Mouse (Mus musculus) midbrain, postnatal 0 days (tissue): Measurements from ENCODE around the gene Slc4a1ap. TPM values are rescaled to one million over a fixed set of nuclear protein-coding genes. Genes with fewer than 3 reads are reported as not detected.

Experiments
- ATAC-seq: fragments of 200-750 bp; cut with Nextera tagmentation; 2 replicates; pipeline ENCODE4 v1.8.0; 2017; ENCODE audit warnings: moderate number of reproducible peaks, mild to moderate bottlenecking, moderate TSS enrichment, moderate library complexity; ENCODE audit not compliant: low FRiP score
- DNase-seq: peaks from one replicate; pipeline ENCODE4 v3.0.0-alpha.2; 2015; ENCODE audit warnings: low spot score
- H3K27ac ChIP-seq: fragments of 300-500 bp; sonication (generic); 2 replicates; pipeline ENCODE4 v1.5.1; 2014; ENCODE audit warnings: low read depth, mild to moderate bottlenecking, low read length, mixed read lengths
- H3K27me3 ChIP-seq: fragments of 300-500 bp; sonication (generic); 2 replicates; pipeline ENCODE4 v1.6.1; 2014; ENCODE audit warnings: low read length, control low read depth, mixed read lengths; ENCODE audit not compliant: insufficient read depth
- H3K36me3 ChIP-seq: fragments of 300-500 bp; sonication (generic); 2 replicates; pipeline ENCODE4 v1.6.1; 2014; ENCODE audit warnings: low read length, control low read depth, mixed read lengths; ENCODE audit not compliant: insufficient read depth
- H3K4me1 ChIP-seq: fragments of 300-500 bp; sonication (generic); 2 replicates; pipeline ENCODE4 v1.6.1; 2014; ENCODE audit warnings: mild to moderate bottlenecking, control low read depth, antibody characterized with exemption, low read length, mixed read lengths; ENCODE audit not compliant: insufficient read depth
- H3K4me2 ChIP-seq: fragments of 300-500 bp; sonication (generic); 2 replicates; pipeline ENCODE4 v1.6.1; 2014; ENCODE audit warnings: low read depth, mild to moderate bottlenecking, low read length, mixed read lengths; ENCODE audit not compliant: poor library complexity, severe bottlenecking
- H3K4me3 ChIP-seq: fragments of 300-500 bp; sonication (generic); 2 replicates; pipeline ENCODE4 v1.5.1; 2014; ENCODE audit warnings: low read depth, mild to moderate bottlenecking, low read length, moderate library complexity
- H3K9ac ChIP-seq: fragments of 300-500 bp; sonication (generic); replicated peaks from 2 replicates; pipeline ENCODE4 v1.6.1; 2014; ENCODE audit warnings: mild to moderate bottlenecking, low read length, moderate library complexity, mixed read lengths; ENCODE audit not compliant: poor library complexity, severe bottlenecking
- H3K9me3 ChIP-seq: fragments of 300-500 bp; sonication (generic); 2 replicates; pipeline ENCODE4 v1.6.1; 2016; ENCODE audit warnings: low read length, control low read depth
- CTCF ChIP-seq: IDR thresholded peaks from 2 replicates; pipeline ENCODE4 v1.5.1; 2016; ENCODE audit warnings: antibody characterized with exemption, mild to moderate bottlenecking
- WGBS: fragments of 180-500 bp; shearing (Covaris S2); extraction: QIAGEN DNeasy Blood & Tissue Kit; methylation state at CpG from one replicate; pipeline ENCODE4 v1.1.7; 2014; 5-methylcytosine and 5-hydroxymethylcytosine counted together
- polyA plus RNA-seq: library from polyadenylated mRNA; unstranded; fragments of >200 nt; fragmentation: Nextera tagmentation; extraction: Ambion mirVana; gene quantifications from 2 replicates; pipeline ENCODE4 v1.2.1, GENCODE M21; 2015
- total RNA-seq: library from RNA; depleted of rRNA; stranded (reverse); fragments of >200 nt; gene quantifications from 2 replicates; pipeline ENCODE4 v1.2.3, GENCODE M21; 2014; rRNA removed

Slc4a1ap gene
- total RNA-seq = 36.8 and 39.6 TPM in 2 replicates
- polyA plus RNA-seq = 23.3 and 30.1 TPM in 2 replicates

GRCm38 (mm10) chr5:31526354-31527116, at the start of gene Slc4a1ap:
Slc4a1ap (plus strand) TSS chr5:31526995.
- Histone ChIP-seq H3K9me3 (no peaks in the 10 kb centered on the region), H3K27me3 (no peaks in the 10 kb centered on the region), H3K9ac (peak within 1 kb of the TSS; percentile 80), H3K4me3 (peak within 1 kb of the TSS; percentile 84), H3K27ac (peak within 1 kb of the TSS; percentile 89), H3K4me1 (peaks cover 9% of the 10 kb centered on the region), H3K36me3 (peaks cover 24% of the 10 kb centered on the region), H3K4me2 (peak within 1 kb of the TSS; percentile 98)
- DNase-seq (peak; percentile 85), ATAC-seq (peak; percentile 88)
- TF ChIP-seq CTCF = no peak
- WGBS = under 1% methylated on average over 28 of the region's 28 CpGs

GRCm38 (mm10) chr5:31480536-31480935, 46.3 kb upstream of the Slc4a1ap start:
- Histone ChIP-seq H3K27ac (no peak overlapping the region), H3K9me3 (no peaks in the 10 kb centered on the region), H3K27me3 (no peaks in the 10 kb centered on the region), H3K4me2 (no peak overlapping the region), H3K36me3 (peaks cover 62% of the 10 kb centered on the region), H3K4me3 (no peak overlapping the region), H3K9ac (no peak overlapping the region), H3K4me1 (no peaks in the 10 kb centered on the region)
- 96% methylated on average over 4 of the region's 4 CpGs for WGBS
- no peak for ATAC-seq
- DNase-seq = no peak
- no peak for TF ChIP-seq CTCF

- Histone ChIP-seq H3K4me1 (no peaks in the 10 kb centered on the region), H3K9me3 (no peaks in the 10 kb centered on the region), H3K4me3 (no peak within 1 kb of the TSS), H3K27ac (no peak within 1 kb of the TSS), H3K27me3 (no peaks in the 10 kb centered on the region), H3K4me2 (no peak within 1 kb of the TSS), H3K9ac (no peak within 1 kb of the TSS), H3K36me3 (peaks cover 21% of the 10 kb centered on the region)
- DNase-seq (no peak), ATAC-seq (no peak)
- TF ChIP-seq CTCF = no peak
- 97% methylated on average over 3 of the region's 3 CpGs for WGBS
These were observed 41.4 kb upstream of the Slc4a1ap start, which contains the start of gene 4930548H24Rik for GRCm38 (mm10) chr5:31485440-31485839. 4930548H24Rik (plus strand) TSS chr5:31485740.

GRCm38 (mm10) chr5:31487889-31488288, 38.9 kb upstream of the Slc4a1ap start:
- no peaks in the 10 kb centered on the region for H3K9me3 ChIP-seq
- no peaks in the 10 kb centered on the region for H3K27me3 ChIP-seq
- TF ChIP-seq CTCF = no peak
- H3K4me3 ChIP-seq = no peak overlapping the region
- ATAC-seq = no peak
- H3K4me1 ChIP-seq = no peaks in the 10 kb centered on the region
- no peak for DNase-seq
- 0 out of 2 replicates have a peak, but pooled peaks cover 6% of the 10 kb centered on the region for H3K36me3 ChIP-seq
- no peak overlapping the region for H3K9ac ChIP-seq
- WGBS = 95% methylated on average over 3 of the region's 3 CpGs
- no peak overlapping the region for H3K4me2 ChIP-seq
- no peak overlapping the region for H3K27ac ChIP-seq

GRCm38 (mm10) chr5:31489116-31489769, 37.6 kb upstream of the Slc4a1ap start:
- 0 out of 2 replicates have a peak, but pooled peaks cover 6% of the 10 kb centered on the region for H3K36me3 ChIP-seq
- no peaks in the 10 kb centered on the region for H3K9me3 ChIP-seq
- no peaks in the 10 kb centered on the region; the same call in 1 of the 2 replicates for H3K4me1 ChIP-seq
- no peak for TF ChIP-seq CTCF
- no peak overlapping the region for H3K4me3 ChIP-seq
- ATAC-seq = no peak
- 67% methylated on average over 7 of the region's 7 CpGs for WGBS
- no peak overlapping the region for H3K27ac ChIP-seq
- H3K27me3 ChIP-seq = no peaks in the 10 kb centered on the region
- no peak for DNase-seq
- H3K9ac ChIP-seq = no peak overlapping the region
- H3K4me2 ChIP-seq = no peak overlapping the region

- no peak overlapping the region for H3K27ac ChIP-seq
- no peak overlapping the region for H3K9ac ChIP-seq
- H3K4me1 ChIP-seq = peaks cover 7% of the 10 kb centered on the region
- no peak for TF ChIP-seq CTCF
- no peaks in the 10 kb centered on the region for H3K27me3 ChIP-seq
- ATAC-seq = no peak
- no peak for DNase-seq
- H3K4me3 ChIP-seq = no peak overlapping the region
- 0 out of 2 replicates have a peak, but pooled peaks cover 4% of the 10 kb centered on the region for H3K36me3 ChIP-seq
- H3K9me3 ChIP-seq = no peaks in the 10 kb centered on the region
- 33% methylated on average over 1 of the region's 1 CpGs for WGBS
- no peak overlapping the region for H3K4me2 ChIP-seq
These were observed 34.8 kb upstream of the Slc4a1ap start for GRCm38 (mm10) chr5:31492031-31492430.
